Mouse (Mus musculus) limb, embryonic 14.5 days (tissue): ENCODE data around the gene Mon2. TPM values are rescaled to one million over a fixed set of nuclear protein-coding genes. Genes with fewer than 3 reads are reported as not detected.

Experiments
- ATAC-seq: fragments of 200-750 bp; cut with Nextera tagmentation; 2 replicates; pipeline ENCODE4 v1.8.0; 2017; ENCODE audit warnings: low read depth, moderate number of reproducible peaks, moderate TSS enrichment; ENCODE audit not compliant: low FRiP score
- DNase-seq: peaks from one replicate; pipeline ENCODE4 v3.0.0-alpha.2; 2015; ENCODE audit warnings: low spot score
- H3K27ac ChIP-seq: fragments of 300-500 bp; sonication (generic); replicated peaks from 2 replicates; pipeline ENCODE4 v1.5.1; 2014; ENCODE audit warnings: low read depth, mild to moderate bottlenecking, low read length, moderate library complexity, mixed read lengths
- H3K27me3 ChIP-seq: fragments of 300-500 bp; sonication (generic); 2 replicates; pipeline ENCODE4 v1.6.1; 2014; ENCODE audit warnings: low read length, mixed read lengths; ENCODE audit not compliant: control insufficient read depth, insufficient read depth
- H3K36me3 ChIP-seq: fragments of 300-500 bp; sonication (generic); 2 replicates; pipeline ENCODE4 v1.6.1; 2014; ENCODE audit warnings: mild to moderate bottlenecking, low read length, moderate library complexity, mixed read lengths; ENCODE audit not compliant: control insufficient read depth, insufficient read depth
- H3K4me1 ChIP-seq: fragments of 300-500 bp; sonication (generic); 2 replicates; pipeline ENCODE4 v1.6.1; 2014; ENCODE audit warnings: antibody characterized with exemption, low read length, mixed read lengths; ENCODE audit not compliant: control insufficient read depth, insufficient read depth
- H3K4me2 ChIP-seq: fragments of 300-500 bp; sonication (generic); replicated peaks from 2 replicates; pipeline ENCODE4 v1.6.1; 2014; ENCODE audit warnings: low read depth, mild to moderate bottlenecking, low read length, moderate library complexity; ENCODE audit not compliant: severe bottlenecking
- H3K4me3 ChIP-seq: fragments of 300-500 bp; sonication (generic); replicated peaks from 2 replicates; pipeline ENCODE4 v1.5.1; 2014; ENCODE audit warnings: low read length
- H3K9ac ChIP-seq: fragments of 300-500 bp; sonication (generic); 2 replicates; pipeline ENCODE4 v1.6.1; 2014; ENCODE audit warnings: mild to moderate bottlenecking, low read depth, low read length, moderate library complexity; ENCODE audit not compliant: severe bottlenecking
- H3K9me3 ChIP-seq: fragments of 300-500 bp; sonication (generic); 2 replicates; pipeline ENCODE4 v1.6.1; 2016; ENCODE audit warnings: low read length; ENCODE audit not compliant: control insufficient read depth
- POLR2A ChIP-seq: fragments of 200-500 bp; IDR thresholded peaks from 2 replicates; pipeline ENCODE4 v1.8.0; 2012; ENCODE audit warnings: inconsistent platforms, mild to moderate bottlenecking, moderate library complexity, borderline replicate concordance; ENCODE audit not compliant: insufficient read depth, insufficient read length; ENCODE audit errors: extremely low read depth
- WGBS: fragments of 180-500 bp; shearing (Covaris S2); extraction: QIAGEN DNeasy Blood & Tissue Kit; methylation state at CpG from one replicate; pipeline ENCODE4 v1.1.7; 2014; 5-methylcytosine and 5-hydroxymethylcytosine counted together
- polyA plus RNA-seq, 2 experiments: library from polyadenylated mRNA; depleted of rRNA in 1 of 2; stranded (reverse) in 1 of 2; unstranded in 1 of 2; fragments of >200 nt; fragmentation: Nextera tagmentation in 1 of 2; extraction: Ambion mirVana in 1 of 2; gene quantifications; 2 replicates each; pipeline versions ENCODE4 v1.2.1 to v1.2.3; 2012 to 2014

Mon2 gene
- polyA plus RNA-seq, 2 experiments: 46.3 to 83.3 TPM

GRCm38 (mm10) chr10:122984531-122985251, 91.6 kb downstream of the Mon2 start:
- peaks cover 28% of the 10 kb centered on the region for H3K36me3 ChIP-seq
- ATAC-seq (no peak), DNase-seq (no peak)
- H3K27ac ChIP-seq: peak overlapping the region; percentile 100
- no peaks in the 10 kb centered on the region for H3K9me3 ChIP-seq
- no peaks in the 10 kb centered on the region for H3K27me3 ChIP-seq
- H3K4me1 ChIP-seq: peaks cover 23% of the 10 kb centered on the region
- WGBS: under 1% methylated on average over 10 of the region's 10 CpGs
- peak overlapping the region; percentile 100 for H3K9ac ChIP-seq
- H3K4me3 ChIP-seq: peak overlapping the region; percentile 98
- peak overlapping the region; percentile 53 for H3K4me2 ChIP-seq
- no peak for TF ChIP-seq POLR2A

- WGBS: 21% methylated on average over 10 of the region's 10 CpGs
These were observed 92.5 kb downstream of the Mon2 start for GRCm38 (mm10) chr10:122983579-122984530.

GRCm38 (mm10) chr10:122982909-122983578, 93.3 kb downstream of the Mon2 start:
- peaks cover 19% of the 10 kb centered on the region for H3K4me1 ChIP-seq
- 76% methylated on average over 11 of the region's 11 CpGs for WGBS
- no peak for TF ChIP-seq POLR2A
- peak overlapping the region; percentile 100; the same call in 1 of the 2 replicates for H3K9ac ChIP-seq
- DNase-seq: no peak
- no peaks in the 10 kb centered on the region for H3K9me3 ChIP-seq
- peak overlapping the region; percentile 53 for H3K4me2 ChIP-seq
- H3K4me3 ChIP-seq: peak overlapping the region; percentile 98
- H3K27ac ChIP-seq: no peak overlapping the region
- no peak for ATAC-seq
- no peaks in the 10 kb centered on the region for H3K27me3 ChIP-seq
- peaks cover 28% of the 10 kb centered on the region for H3K36me3 ChIP-seq

More at GRCm38 (mm10) chr10:122983579-122984530, 92.5 kb downstream of the Mon2 start:
- Histone ChIP-seq H3K4me3 (peak overlapping the region; percentile 98), H3K36me3 (peaks cover 28% of the 10 kb centered on the region), H3K9me3 (no peaks in the 10 kb centered on the region), H3K27me3 (no peaks in the 10 kb centered on the region), H3K9ac (peak overlapping the region; percentile 100), H3K4me2 (peak overlapping the region; percentile 53), H3K4me1 (peaks cover 23% of the 10 kb centered on the region), H3K27ac (peak overlapping the region; percentile 100)
- ATAC-seq (no peak), DNase-seq (peak; percentile 44)
- no peak for TF ChIP-seq POLR2A

- Histone ChIP-seq H3K36me3 (peaks cover 28% of the 10 kb centered on the region), H3K4me2 (no peak overlapping the region), H3K4me1 (peaks cover 7% of the 10 kb centered on the region), H3K4me3 (no peak overlapping the region), H3K27ac (no peak overlapping the region), H3K9ac (no peak overlapping the region), H3K27me3 (no peaks in the 10 kb centered on the region), H3K9me3 (no peaks in the 10 kb centered on the region)
- no peak for TF ChIP-seq POLR2A
- DNase-seq (no peak), ATAC-seq (no peak)
- WGBS: 90% methylated on average over 12 of the region's 12 CpGs
These were observed 96.2 kb downstream of the Mon2 start for GRCm38 (mm10) chr10:122980123-122980522.

- no peaks in the 10 kb centered on the region for H3K27me3 ChIP-seq
- peaks cover 7% of the 10 kb centered on the region for H3K4me1 ChIP-seq
- no peak for DNase-seq
- no peak overlapping the region for H3K4me2 ChIP-seq
- H3K4me3 ChIP-seq: no peak overlapping the region
- no peak overlapping the region for H3K9ac ChIP-seq
- ATAC-seq: no peak
- no peak overlapping the region for H3K27ac ChIP-seq
- H3K36me3 ChIP-seq: peaks cover 28% of the 10 kb centered on the region
- no peak for TF ChIP-seq POLR2A
- H3K9me3 ChIP-seq: no peaks in the 10 kb centered on the region
These were observed 96.9 kb downstream of the Mon2 start for GRCm38 (mm10) chr10:122979356-122979755.
